Mouse (Mus musculus) inflammation-experienced regulatory T-cells, adult 6 months (primary cell): ENCODE results near the gene Kcnk7. TPM values are rescaled to one million over a fixed set of nuclear protein-coding genes. Genes with fewer than 3 reads are reported as not detected.

Source experiments
- ATAC-seq: one replicate; pipeline ENCODE4 v1.8.0; 2017
- polyA plus RNA-seq, 3 experiments: library from polyadenylated mRNA; unstranded; fragments of 100-300 nt; shearing (Covaris generic); gene quantifications; one replicate each; pipeline ENCODE4 v1.2.1; 2017

The Kcnk7 gene
- polyA plus RNA-seq, 3 experiments from 2014 or later: 1.5 to 5.7 (median 2.6) TPM

GRCm38 (mm10) chr19:5725767-5726515 lies 21.8 kb downstream of the Kcnk7 start, which contains the start of gene Ehbp1l1:
Gene Ehbp1l1 (minus strand): TSS chr19:5726317.
- ATAC-seq: peak; percentile 27

GRCm38 (mm10) chr19:5726961-5727578 lies 22.9 kb downstream of the Kcnk7 start:
- peak; percentile 66 for ATAC-seq

- ATAC-seq: peak; percentile 19
Observed at GRCm38 (mm10) chr19:5727701-5728100, 23.5 kb downstream of the Kcnk7 start.

- no peak for ATAC-seq
Observed at GRCm38 (mm10) chr19:5728631-5729443, 24.7 kb downstream of the Kcnk7 start.

GRCm38 (mm10) chr19:5729444-5729815 lies 25.3 kb downstream of the Kcnk7 start, which contains the start of gene Fam89b:
Gene Fam89b (minus strand): TSS chr19:5729653.
- ATAC-seq: peak; percentile 43

GRCm38 (mm10) chr19:5730314-5731186 lies 26.4 kb downstream of the Kcnk7 start:
- ATAC-seq: no peak

GRCm38 (mm10) chr19:5731264-5731978 lies 27.3 kb downstream of the Kcnk7 start:
- peak; percentile 51 for ATAC-seq

- no peak for ATAC-seq
Observed at GRCm38 (mm10) chr19:5734325-5734724, 30.2 kb downstream of the Kcnk7 start.

GRCm38 (mm10) chr19:5739446-5739845 lies 35.3 kb downstream of the Kcnk7 start:
- no peak for ATAC-seq

- ATAC-seq: no peak
Observed at GRCm38 (mm10) chr19:5740320-5741317, 36.5 kb downstream of the Kcnk7 start, which contains the start of gene Ltbp3. Gene Ltbp3 (plus strand): TSS chr19:5740904.

GRCm38 (mm10) chr19:5741641-5742240 lies 37.6 kb downstream of the Kcnk7 start:
- ATAC-seq: no peak

- no peak for ATAC-seq
Observed at GRCm38 (mm10) chr19:5742241-5742641, 38.1 kb downstream of the Kcnk7 start.

GRCm38 (mm10) chr19:5743576-5743975 lies 39.4 kb downstream of the Kcnk7 start:
- no peak for ATAC-seq

- no peak for ATAC-seq
Observed at GRCm38 (mm10) chr19:5745756-5746710, 41.9 kb downstream of the Kcnk7 start.

- ATAC-seq: no peak
Observed at GRCm38 (mm10) chr19:5746907-5747363, 42.8 kb downstream of the Kcnk7 start.

- no peak for ATAC-seq
Observed at GRCm38 (mm10) chr19:5749476-5749875, 45.3 kb downstream of the Kcnk7 start.

GRCm38 (mm10) chr19:5750951-5751350 lies 46.8 kb downstream of the Kcnk7 start:
- no peak for ATAC-seq

- no peak for ATAC-seq
Observed at GRCm38 (mm10) chr19:5751742-5752141, 47.6 kb downstream of the Kcnk7 start.
